Mouse (Mus musculus) C2C12 (cell line): ENCODE results near the gene C5ar2. TPM values are rescaled to one million over a fixed set of nuclear protein-coding genes. Genes with fewer than 3 reads are reported as not detected.

Source experiments
- H3K27me3 ChIP-seq: one replicate; pipeline ENCODE4 v1.6.1; 2011; ENCODE audit not compliant: control insufficient read depth, insufficient read depth, insufficient read length
- H3K36me3 ChIP-seq: one replicate; pipeline ENCODE4 v1.6.1; 2011; ENCODE audit not compliant: control insufficient read depth, insufficient read depth
- H3K4me3 ChIP-seq: one replicate; pipeline ENCODE4 v1.5.1; 2011; ENCODE audit warnings: mild to moderate bottlenecking, control low read depth; ENCODE audit not compliant: poor library complexity, insufficient read depth, severe bottlenecking
- H3K79me2 ChIP-seq: one replicate; pipeline ENCODE4 v1.6.1; 2011; ENCODE audit not compliant: control insufficient read depth, insufficient read depth
- H3K79me3 ChIP-seq: one replicate; pipeline ENCODE4 v1.6.1; 2011; ENCODE audit warnings: low read depth, control low read depth
- H3ac ChIP-seq: one replicate; pipeline ENCODE3; 2011; ENCODE audit warnings: low read depth; ENCODE audit not compliant: control insufficient read depth, insufficient read length
- CEBPB ChIP-seq: IDR thresholded peaks from one replicate; pipeline ENCODE4 v1.6.1; 2011; ENCODE audit warnings: low read depth, mild to moderate bottlenecking, control low read depth, moderate library complexity
- CTCF ChIP-seq: IDR thresholded peaks from one replicate; pipeline ENCODE4 v1.5.1; 2011; ENCODE audit not compliant: control insufficient read depth, insufficient read depth, insufficient read length
- FOSL1 ChIP-seq: IDR thresholded peaks from one replicate; pipeline ENCODE4 v1.8.0; 2011; ENCODE audit warnings: mild to moderate bottlenecking, low read length; ENCODE audit not compliant: poor library complexity, insufficient read depth, severe bottlenecking
- MAX ChIP-seq: IDR thresholded peaks from one replicate; pipeline ENCODE4 v1.6.1; 2011; ENCODE audit warnings: mild to moderate bottlenecking, control low read depth
- MYOD1 ChIP-seq: IDR thresholded peaks from one replicate; pipeline ENCODE4 v1.6.1; 2011; ENCODE audit warnings: low read depth; ENCODE audit not compliant: control insufficient read depth, insufficient read length
- MYOG ChIP-seq: IDR thresholded peaks from one replicate; pipeline ENCODE4 v1.6.1; 2011; ENCODE audit not compliant: control insufficient read depth, insufficient read length; ENCODE audit errors: extremely low read depth
- USF1 ChIP-seq: IDR thresholded peaks from one replicate; pipeline ENCODE4 v1.6.1; 2011; ENCODE audit warnings: low read depth, mild to moderate bottlenecking, control low read depth, moderate library complexity
- polyA plus RNA-seq: library from polyadenylated mRNA; unstranded; fragments of >200 nt; fragmentation: generic; extraction: Trizol; gene quantifications from one replicate; pipeline ENCODE4 v1.2.1, GENCODE M21; 2012; ENCODE audit warnings: missing spikeins

Gene C5ar2
- polyA plus RNA-seq, 1 experiment = not detected

DNA sequence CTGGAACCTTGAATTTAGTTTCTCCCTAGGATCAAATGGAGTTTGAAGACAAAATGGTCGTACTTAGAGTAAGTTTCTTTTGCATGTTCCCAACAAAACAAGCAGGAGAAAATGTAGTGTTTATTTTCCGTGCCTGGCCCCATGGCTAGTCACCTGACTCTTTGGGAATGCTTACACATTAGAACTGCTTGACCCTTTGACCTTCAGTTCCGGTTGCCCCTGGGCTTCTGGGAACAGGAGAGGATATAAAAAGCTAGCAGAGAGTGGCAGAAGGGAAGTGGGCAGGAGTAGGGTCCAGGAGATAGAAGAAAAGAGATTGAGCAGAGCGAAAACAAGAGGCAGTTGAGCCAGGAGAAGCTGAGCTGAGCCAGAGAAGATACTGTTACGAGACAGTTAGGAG, 14.1 kb downstream of the C5ar2 start:
- Histone ChIP-seq H3K4me3 (no peak overlapping the region), H3K79me3 (no peaks in the 10 kb centered on the region), H3K79me2 (no peaks in the 10 kb centered on the region), H3K36me3 (no peaks in the 10 kb centered on the region), H3K27me3 (no peaks in the 10 kb centered on the region), H3ac (no peak overlapping the region)
- no peak for TF ChIP-seq CTCF

DNA sequence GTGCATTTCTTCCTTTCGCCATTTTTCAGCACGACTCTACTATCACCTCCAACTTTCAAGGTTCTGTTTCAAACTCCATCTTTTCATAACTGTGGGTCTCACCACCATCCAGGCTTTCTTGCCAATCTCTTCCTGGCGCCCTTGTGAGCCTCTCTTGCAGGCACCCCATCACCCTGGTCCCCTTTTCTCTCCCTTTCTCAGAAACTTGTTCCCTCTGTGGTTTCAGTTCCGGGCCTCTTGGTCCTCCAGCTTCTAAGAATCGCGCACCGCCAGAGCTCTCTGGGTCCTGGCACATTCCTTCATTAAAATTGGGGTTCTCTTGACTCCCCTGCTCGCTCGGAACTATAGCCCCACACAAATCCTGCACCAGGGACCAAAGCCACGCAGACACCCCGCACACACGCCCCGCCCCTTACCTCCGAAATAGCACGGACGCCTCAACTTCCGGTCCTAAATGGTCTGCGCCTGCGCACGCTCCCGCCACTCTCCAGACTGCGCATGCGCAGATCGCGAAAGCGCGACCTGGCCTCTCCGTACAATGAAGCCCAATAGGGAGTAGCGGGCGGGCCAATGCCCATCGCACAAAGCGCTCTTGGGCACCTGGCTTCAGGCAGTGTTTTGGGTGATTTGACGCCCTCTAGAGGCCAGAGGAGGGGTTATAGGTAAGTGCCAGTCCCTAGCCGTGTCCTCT, 22.2 kb downstream of the C5ar2 start, which contains the start of gene Dhx34:
Gene Dhx34, minus strand, starts transcription at position 456 of the 691 bp plus-strand sequence.
- H3K79me2 ChIP-seq = no peaks in the 10 kb centered on the region
- H3K79me3 ChIP-seq = peaks cover 3% of the 10 kb centered on the region
- no peaks in the 10 kb centered on the region for H3K27me3 ChIP-seq
- peak within 1 kb of the TSS; percentile 71 for H3ac ChIP-seq
- H3K36me3 ChIP-seq = no peaks in the 10 kb centered on the region
- TF ChIP-seq CTCF = peak; percentile 18
- no peak for TF ChIP-seq CEBPB
- no peak for TF ChIP-seq FOSL1
- TF ChIP-seq USF1 = no peak
- no peak for TF ChIP-seq MAX
- TF ChIP-seq MYOG = no peak
- TF ChIP-seq MYOD1 = no peak
- H3K4me3 ChIP-seq = peak within 1 kb of the TSS; percentile 49

DNA sequence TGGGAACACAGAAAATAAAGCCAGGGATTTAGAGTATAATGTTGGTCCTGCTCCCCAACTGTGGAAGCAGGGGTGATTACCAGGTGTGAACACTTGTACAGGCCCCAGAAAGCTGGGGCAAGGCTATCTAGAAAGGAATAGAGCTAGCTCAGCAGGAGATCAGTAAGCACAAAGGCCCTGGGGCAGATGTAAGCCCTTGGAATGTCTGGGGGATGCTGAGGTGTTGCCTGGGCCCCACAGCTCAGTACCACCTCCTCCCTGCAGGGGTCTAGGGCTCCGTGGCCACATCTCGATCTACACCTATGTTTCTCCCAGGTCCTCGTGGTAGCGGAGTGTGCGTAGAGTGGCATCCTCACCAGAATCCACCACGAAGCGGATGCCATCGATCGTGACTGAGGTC, 30.0 kb downstream of the C5ar2 start:
- Histone ChIP-seq H3K4me3 (no peak overlapping the region), H3K27me3 (no peaks in the 10 kb centered on the region), H3K36me3 (no peaks in the 10 kb centered on the region), H3K79me2 (no peaks in the 10 kb centered on the region), H3ac (no peak overlapping the region), H3K79me3 (no peaks in the 10 kb centered on the region)
- TF ChIP-seq MAX (no peak), CEBPB (no peak), MYOD1 (no peak), USF1 (no peak), CTCF (no peak), MYOG (no peak), FOSL1 (no peak)

DNA sequence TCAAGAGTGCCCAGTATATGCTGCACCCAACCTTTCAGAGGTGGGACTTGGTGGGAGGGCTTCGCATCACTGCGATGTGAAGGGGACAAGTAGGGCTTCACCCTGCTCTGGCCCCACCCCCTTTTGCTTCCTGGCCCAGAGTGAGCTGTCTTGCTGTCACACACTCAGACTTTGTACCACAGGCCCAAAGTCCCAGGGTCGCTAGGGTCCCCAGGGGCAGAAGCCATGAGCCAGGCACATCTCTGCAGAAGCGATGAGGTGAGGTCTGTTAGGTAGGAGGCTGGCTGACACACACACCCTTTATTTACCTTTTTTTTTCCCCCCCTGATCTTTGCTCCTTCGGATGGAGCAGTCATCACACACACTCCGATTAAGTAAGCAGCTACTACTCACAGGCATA, 30.8 kb downstream of the C5ar2 start:
- Histone ChIP-seq H3K36me3 (no peaks in the 10 kb centered on the region), H3K79me3 (no peaks in the 10 kb centered on the region), H3K79me2 (no peaks in the 10 kb centered on the region), H3K27me3 (no peaks in the 10 kb centered on the region), H3K4me3 (no peak overlapping the region), H3ac (no peak overlapping the region)
- no peak for TF ChIP-seq FOSL1
- no peak for TF ChIP-seq USF1

DNA sequence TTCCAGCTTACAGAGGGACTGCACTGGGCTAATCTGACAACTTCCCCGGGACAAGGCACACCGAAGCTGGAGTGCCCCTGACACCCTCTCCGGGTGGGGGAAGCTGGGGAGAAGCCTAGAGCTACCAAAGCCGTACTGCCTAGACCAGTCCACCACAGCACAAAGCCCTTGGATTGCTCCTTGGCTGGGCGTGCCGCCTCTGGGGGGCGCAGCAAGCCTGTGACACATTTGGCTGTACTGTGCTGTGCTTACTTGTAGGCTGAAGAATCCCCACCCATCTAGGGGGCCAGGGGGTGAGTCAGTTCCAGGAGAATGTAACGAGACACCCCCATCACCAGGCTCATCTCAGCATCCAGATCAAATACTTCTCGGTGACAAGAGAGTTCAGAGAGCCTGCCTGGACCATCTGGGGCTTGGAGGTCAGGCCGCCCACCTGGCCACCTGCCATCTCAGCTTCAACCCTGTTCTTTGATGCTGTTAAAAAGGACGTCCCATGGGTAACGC, 33.0 kb downstream of the C5ar2 start:
- Histone ChIP-seq H3K4me3 (no peak overlapping the region), H3K79me3 (no peaks in the 10 kb centered on the region), H3K79me2 (no peaks in the 10 kb centered on the region), H3ac (no peak overlapping the region), H3K36me3 (no peaks in the 10 kb centered on the region), H3K27me3 (no peaks in the 10 kb centered on the region)
- TF ChIP-seq USF1 (no peak), CEBPB (no peak)

DNA sequence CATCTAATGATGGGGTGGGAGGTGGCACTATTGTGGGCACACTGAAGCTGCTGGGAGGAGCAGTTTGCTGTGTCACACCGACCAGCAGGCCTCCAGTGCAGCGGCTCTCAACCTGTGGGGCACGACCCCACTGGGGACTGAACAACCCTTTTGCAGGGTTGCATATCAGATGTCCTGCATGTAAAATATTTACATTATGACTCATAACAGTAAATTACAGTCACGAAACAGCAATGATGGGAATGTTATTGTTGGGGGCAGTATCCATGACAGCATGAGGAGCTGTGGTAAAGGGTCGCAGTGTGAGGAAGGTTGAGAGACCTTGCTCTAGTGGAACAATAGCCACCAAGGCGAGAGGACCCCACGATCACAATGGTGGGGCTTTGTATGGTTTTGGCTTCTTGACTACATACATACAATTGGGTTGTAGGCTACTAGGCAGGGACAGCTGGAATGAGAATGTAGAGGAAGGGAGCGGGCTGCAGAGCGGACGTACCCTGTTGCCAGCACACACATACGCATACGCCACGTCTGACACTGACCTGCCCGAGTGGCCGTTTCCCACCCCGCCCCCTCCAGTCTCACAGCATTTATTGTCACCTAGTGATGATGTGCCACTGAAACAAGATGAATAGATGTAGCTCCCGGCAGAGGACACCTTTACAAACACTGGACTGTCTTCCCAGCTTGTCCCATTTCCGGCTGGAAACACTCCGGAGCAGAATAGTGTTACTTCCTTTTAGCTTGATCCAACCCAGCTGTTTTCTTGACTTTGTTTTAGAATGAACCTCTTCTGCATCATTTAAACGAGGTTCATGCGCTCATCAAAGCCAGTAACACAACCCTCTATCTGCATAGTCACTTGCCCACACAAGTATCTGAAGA, 34.9 kb downstream of the C5ar2 start:
- H3K36me3 ChIP-seq = no peaks in the 10 kb centered on the region
- TF ChIP-seq MAX (peak; percentile 20), USF1 (no peak), MYOD1 (peak; percentile 8), CEBPB (no peak), CTCF (no peak), FOSL1 (peak; percentile 75), MYOG (no peak)

More for the DNA sequence above, 34.9 kb downstream of the C5ar2 start:
- no peak overlapping the region for H3K4me3 ChIP-seq
- H3K79me3 ChIP-seq = no peaks in the 10 kb centered on the region
- H3ac ChIP-seq = no peak overlapping the region
- H3K27me3 ChIP-seq = no peaks in the 10 kb centered on the region
- H3K79me2 ChIP-seq = no peaks in the 10 kb centered on the region
